In the genomic region with DNA sequence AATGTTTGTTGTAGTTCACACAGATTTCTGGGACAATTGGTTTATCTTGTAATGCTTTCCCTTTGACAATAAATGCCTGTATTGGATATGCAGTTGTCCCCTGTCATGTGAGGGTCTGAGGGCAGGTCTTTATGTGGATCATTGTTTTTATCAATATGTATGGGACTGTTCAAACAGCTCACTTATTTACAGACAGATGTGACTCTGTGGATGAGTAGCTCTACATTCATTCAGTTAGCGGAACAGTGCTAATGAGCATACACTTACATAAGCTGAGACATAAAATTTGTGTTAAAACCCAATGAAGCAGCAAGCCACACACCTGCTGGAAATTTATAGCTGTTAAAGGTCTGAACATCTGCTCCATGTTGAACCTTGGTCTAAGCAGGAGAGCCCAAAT, we compare ENCODE assay signal across 23 mouse cellular contexts. TPM values are rescaled to one million over a fixed set of nuclear protein-coding genes. Genes with fewer than 3 reads are reported as not detected.
DNase-seq lines count a peak whose midpoint lies in the region; ATAC-seq lines count a peak whose summit lies in the region.
"Had no signal": no experiment of that assay in that cellular context is flagged by ENCODE, and none has a peak within 500 bp of the region (broad histone marks: within the 10 kb centered on the region; RNA-seq: fewer than 3 reads in every experiment).

No protein-coding gene starts in this region.

- no peaks in the 10 kb centered on the region for H3K9me3 ChIP-seq in hindbrain, embryonic 12.5 days (replicated peaks)
- H3K9me3 ChIP-seq in hindbrain, embryonic 14.5 days (ENCODE audit: control insufficient read depth, low read length), result no peaks in the 10 kb centered on the region
- H3K9me3 ChIP-seq in neural tube, embryonic 14.5 days (ENCODE audit: control insufficient read depth, low read length), result no peaks in the 10 kb centered on the region
- H3K9me3 ChIP-seq in neural tube, embryonic 15.5 days (replicated peaks), result no peaks in the 10 kb centered on the region

- no peak for DNase-seq in hindbrain, embryonic 14.5 days (ENCODE audit: low spot score)
- peak; percentile 87 for DNase-seq in A20 (ENCODE audit: low read depth, low spot score)
- no peak for DNase-seq in urinary bladder, postnatal 36 days (ENCODE audit: low spot score in 2 of 2)
- DNase-seq: adrenal gland, adult 2 months; adrenal gland, adult 8-10 months; adrenal gland, postnatal 10 days; adrenal gland, postnatal 14 days; adrenal gland, postnatal 25 days; adrenal gland, postnatal 36 days; B cell, adult 2 months; cerebellum, adult 11 months; cerebellum, adult 11-12 months; cerebellum, adult 18-20 months; cerebellum, adult 2 months had no signal

- H3K9ac ChIP-seq in hindbrain, embryonic 12.5 days, result no peak overlapping the region
- no peak overlapping the region for H3K9ac ChIP-seq in hindbrain, embryonic 14.5 days
- no peak overlapping the region for H3K9ac ChIP-seq in neural tube, embryonic 14.5 days (replicated peaks; ENCODE audit: low read depth, low read length)
- no peak overlapping the region for H3K9ac ChIP-seq in neural tube, embryonic 15.5 days (replicated peaks)

- H3K4me1 ChIP-seq in hindbrain, embryonic 12.5 days, result no peaks in the 10 kb centered on the region
- no peaks in the 10 kb centered on the region for H3K4me1 ChIP-seq in hindbrain, embryonic 14.5 days (replicated peaks; ENCODE audit: control insufficient read depth, insufficient read depth, low read length)
- no peaks in the 10 kb centered on the region for H3K4me1 ChIP-seq in neural tube, embryonic 14.5 days (ENCODE audit: control insufficient read depth, insufficient read depth, low read length)
- H3K4me1 ChIP-seq in neural tube, embryonic 15.5 days, result no peaks in the 10 kb centered on the region

- no peak overlapping the region for H3K27ac ChIP-seq in hindbrain, embryonic 12.5 days
- no peak overlapping the region for H3K27ac ChIP-seq in hindbrain, embryonic 14.5 days
- no peak overlapping the region for H3K27ac ChIP-seq in neural tube, embryonic 14.5 days (ENCODE audit: low read depth, low read length)
- H3K27ac ChIP-seq in neural tube, embryonic 15.5 days (replicated peaks), result no peak overlapping the region

- no peak overlapping the region for H3K4me2 ChIP-seq in hindbrain, embryonic 12.5 days (replicated peaks)
- H3K4me2 ChIP-seq in hindbrain, embryonic 14.5 days (replicated peaks), result no peak overlapping the region
- no peak overlapping the region for H3K4me2 ChIP-seq in neural tube, embryonic 14.5 days (ENCODE audit: low read depth, low read length)
- no peak overlapping the region for H3K4me2 ChIP-seq in neural tube, embryonic 15.5 days

- ATAC-seq in hindbrain, embryonic 12.5 days (ENCODE audit: low FRiP score), result peak; percentile 29; the same call in 1 of the 2 replicates
- no peak for ATAC-seq in hindbrain, embryonic 14.5 days (ENCODE audit: low FRiP score)
- ATAC-seq in neural tube, embryonic 14.5 days (ENCODE audit: low read depth), result peak; percentile 74; the same call in 1 of the 2 replicates
- no peak for ATAC-seq in neural tube, embryonic 15.5 days (ENCODE audit: low FRiP score)
- ATAC-seq: activated CD4-positive, CD25-positive, alpha-beta regulatory T cell, adult 4 months; CD4-positive, CD25-positive, alpha-beta regulatory T cell, adult 4 months; Patski had no signal

- 83% methylated on average over 1 of the region's 1 CpGs for WGBS in hindbrain, embryonic 12.5 days
- WGBS in hindbrain, embryonic 14.5 days, result 80% methylated on average over 1 of the region's 1 CpGs
- 63% methylated on average over 1 of the region's 1 CpGs for WGBS in neural tube, embryonic 14.5 days
- 50% methylated on average over 1 of the region's 1 CpGs for WGBS in neural tube, embryonic 15.5 days

- H3K4me3 ChIP-seq in hindbrain, embryonic 12.5 days, result no peak overlapping the region
- no peak overlapping the region for H3K4me3 ChIP-seq in hindbrain, embryonic 14.5 days (replicated peaks; ENCODE audit: low read length)
- H3K4me3 ChIP-seq in neural tube, embryonic 14.5 days (ENCODE audit: low read depth, low read length), result no peak overlapping the region
- H3K4me3 ChIP-seq in neural tube, embryonic 15.5 days (replicated peaks), result no peak overlapping the region

- no peaks in the 10 kb centered on the region for H3K36me3 ChIP-seq in hindbrain, embryonic 12.5 days
- no peaks in the 10 kb centered on the region for H3K36me3 ChIP-seq in hindbrain, embryonic 14.5 days (replicated peaks; ENCODE audit: control insufficient read depth, insufficient read depth)
- no peaks in the 10 kb centered on the region for H3K36me3 ChIP-seq in neural tube, embryonic 14.5 days (ENCODE audit: control insufficient read depth, insufficient read depth, low read length)
- H3K36me3 ChIP-seq in neural tube, embryonic 15.5 days, result no peaks in the 10 kb centered on the region
- H3K36me3 ChIP-seq: G1E had no signal

- H3K27me3 ChIP-seq in hindbrain, embryonic 12.5 days, result no peaks in the 10 kb centered on the region
- no peaks in the 10 kb centered on the region for H3K27me3 ChIP-seq in hindbrain, embryonic 14.5 days (ENCODE audit: control insufficient read depth, insufficient read depth, low read length)
- no peaks in the 10 kb centered on the region for H3K27me3 ChIP-seq in neural tube, embryonic 14.5 days (ENCODE audit: control insufficient read depth, insufficient read depth, low read length)
- H3K27me3 ChIP-seq in neural tube, embryonic 15.5 days (replicated peaks), result no peaks in the 10 kb centered on the region
- H3K27me3 ChIP-seq: CH12.LX had no signal

RNA-seq across cellular contexts. Expression of gene Pdzph1, which starts 34.1 kb away (rescaled TPM):
- 3.9 and 5.1 TPM in 2 replicates for polyA plus RNA-seq in hindbrain, embryonic 12.5 days (2016; fragmentation: Nextera tagmentation; extraction: Ambion mirVana)
- 1.4 and 2.8 TPM in 2 replicates for polyA plus RNA-seq in hindbrain, embryonic 14.5 days (2014; fragmentation: Nextera tagmentation; extraction: Ambion mirVana)
- 0.29 and 0.52 TPM in 2 replicates for polyA plus RNA-seq in neural tube, embryonic 14.5 days (2014; fragmentation: Nextera tagmentation; extraction: Ambion mirVana)
- polyA plus RNA-seq in neural tube, embryonic 15.5 days (2015; fragmentation: Nextera tagmentation; extraction: Ambion mirVana), result 0.27 and 0.84 TPM in 2 replicates
- polyA plus RNA-seq: activated CD4-positive, CD25-positive, alpha-beta regulatory T cell, adult 4 months; adrenal gland, adult 2 months; C2C12; CD4-positive, CD25-positive, alpha-beta regulatory T cell, adult 4 months; G1E; Patski had no signal

RNA-seq across cellular contexts. Expression of gene Nudt12, which starts 56.1 kb away (rescaled TPM):
- 5.8 and 6.5 TPM in 2 replicates for polyA plus RNA-seq in hindbrain, embryonic 12.5 days (2016; fragmentation: Nextera tagmentation; extraction: Ambion mirVana)
- 6.0 TPM in 2 replicates for polyA plus RNA-seq in hindbrain, embryonic 14.5 days (2014; fragmentation: Nextera tagmentation; extraction: Ambion mirVana)
- polyA plus RNA-seq in neural tube, embryonic 14.5 days (2014; fragmentation: Nextera tagmentation; extraction: Ambion mirVana), result 4.4 and 6.1 TPM in 2 replicates
- 5.3 and 6.3 TPM in 2 replicates for polyA plus RNA-seq in neural tube, embryonic 15.5 days (2015; fragmentation: Nextera tagmentation; extraction: Ambion mirVana)
- polyA plus RNA-seq: G1E had no signal

Comparison
In these comparisons a context has a peak if more than half of its experiments do, and no peak if none do; other contexts are left out.
1. ATAC-seq: peak in hindbrain, embryonic 12.5 days (single experiment) and neural tube, embryonic 14.5 days (single experiment); none in hindbrain, embryonic 14.5 days (single experiment) and neural tube, embryonic 15.5 days (single experiment).